ENCODE assay signal across 20 mouse cellular contexts in genomic region chr5:35142910-35143309, GRCm38 (mm10).
"Had no signal": no experiment of that assay in that cellular context is flagged by ENCODE, and none has a peak within 500 bp of the region (broad histone marks: within the 10 kb centered on the region; RNA-seq: fewer than 3 reads in every experiment).

No protein-coding gene starts in this region.

- H3K27me3 ChIP-seq: limb, embryonic 13.5 days; lung, embryonic 15.5 days; midbrain, embryonic 13.5 days; stomach, embryonic 15.5 days had no signal

- DNase-seq: kidney, adult 2 months; kidney, postnatal 25 days; layer of hippocampus, adult 9-11 months; liver; lung, adult 18-20 months; lung, postnatal 14 days; lung, postnatal 4 days; retina, postnatal 1 day; right cerebral cortex, postnatal 25 days; spleen, adult 18-20 months; thymus, postnatal 25 days had no signal

- ATAC-seq: liver, embryonic 12.5 days; midbrain, embryonic 13.5 days had no signal

- H3K9ac ChIP-seq: limb, embryonic 13.5 days; liver, embryonic 12.5 days; liver, embryonic 15.5 days; lung, embryonic 15.5 days; midbrain, embryonic 13.5 days; stomach, embryonic 15.5 days had no signal

- H3K4me3 ChIP-seq: layer of hippocampus, adult 2 months; limb, embryonic 10.5 days; limb, embryonic 13.5 days; liver, embryonic 12.5 days; liver, embryonic 15.5 days; lung, embryonic 15.5 days; midbrain, embryonic 13.5 days; stomach, embryonic 15.5 days had no signal

- H3K9me3 ChIP-seq: limb, embryonic 10.5 days; limb, embryonic 13.5 days; liver, embryonic 12.5 days; liver, embryonic 15.5 days; lung, embryonic 15.5 days; midbrain, embryonic 13.5 days; stomach, embryonic 15.5 days had no signal

- H3K36me3 ChIP-seq: limb, embryonic 10.5 days; limb, embryonic 13.5 days; liver, embryonic 12.5 days; liver, embryonic 15.5 days; lung, embryonic 15.5 days; midbrain, embryonic 13.5 days; stomach, embryonic 15.5 days had no signal

- H3K4me2 ChIP-seq: limb, embryonic 13.5 days; liver, embryonic 12.5 days; liver, embryonic 15.5 days; lung, embryonic 15.5 days; midbrain, embryonic 13.5 days; stomach, embryonic 15.5 days had no signal

- H3K27ac ChIP-seq: kidney, postnatal 0 days; layer of hippocampus, adult 2 months; limb, embryonic 10.5 days; limb, embryonic 13.5 days; liver, embryonic 12.5 days; liver, embryonic 15.5 days; lung, embryonic 15.5 days; midbrain, embryonic 13.5 days; stomach, embryonic 15.5 days had no signal
